Mouse (Mus musculus): Measurements from ENCODE around the gene Tbc1d4.
A peak's percentile ranks its signal among the peaks of the same experiment; 100 is the strongest.

Gene Tbc1d4

GRCm38 (mm10) chr14:101608519-101609368, at the start of gene Tbc1d4:
Gene Tbc1d4 (minus strand): TSS chr14:101609191.
- DNase-seq (ENCODE audit: low spot score) = peak; percentile 67

GRCm38 (mm10) chr14:101656307-101656706, 47.3 kb upstream of the Tbc1d4 start:
- DNase-seq (ENCODE audit: low spot score) = no peak

- no peak for DNase-seq (ENCODE audit: low spot score)
These were observed 45.5 kb upstream of the Tbc1d4 start for GRCm38 (mm10) chr14:101654526-101654909.

GRCm38 (mm10) chr14:101653581-101654525, 44.9 kb upstream of the Tbc1d4 start, which contains the start of gene Uchl3:
Gene Uchl3 (plus strand): TSS chr14:101653967.
- peak; percentile 100 for DNase-seq (ENCODE audit: low spot score)

GRCm38 (mm10) chr14:101652571-101652970, 43.6 kb upstream of the Tbc1d4 start:
- DNase-seq (ENCODE audit: low spot score) = no peak

- DNase-seq (ENCODE audit: low spot score) = no peak
These were observed 41.6 kb upstream of the Tbc1d4 start for GRCm38 (mm10) chr14:101650551-101650950.

GRCm38 (mm10) chr14:101644948-101645347, 36.0 kb upstream of the Tbc1d4 start:
- DNase-seq (ENCODE audit: low spot score) = no peak

- peak; percentile 82 for DNase-seq (ENCODE audit: low spot score)
These were observed 31.3 kb upstream of the Tbc1d4 start, which contains the start of gene Commd6 for GRCm38 (mm10) chr14:101640153-101640843. Gene Commd6 (minus strand): TSS chr14:101640686.

- DNase-seq (ENCODE audit: low spot score) = no peak
These were observed 28.4 kb upstream of the Tbc1d4 start for GRCm38 (mm10) chr14:101637381-101637780.

GRCm38 (mm10) chr14:101635765-101636164, 26.8 kb upstream of the Tbc1d4 start:
- DNase-seq (ENCODE audit: low spot score) = no peak

- DNase-seq (ENCODE audit: low spot score) = no peak
These were observed 21.6 kb upstream of the Tbc1d4 start for GRCm38 (mm10) chr14:101630548-101630947.

GRCm38 (mm10) chr14:101617680-101618079, 8.7 kb upstream of the Tbc1d4 start:
- no peak for DNase-seq (ENCODE audit: low spot score)

GRCm38 (mm10) chr14:101616178-101616577, 7.2 kb upstream of the Tbc1d4 start:
- no peak for DNase-seq (ENCODE audit: low spot score)

GRCm38 (mm10) chr14:101613206-101613605, 4.2 kb upstream of the Tbc1d4 start:
- no peak for DNase-seq (ENCODE audit: low spot score)

- DNase-seq (ENCODE audit: low spot score) = no peak
These were observed 1.7 kb upstream of the Tbc1d4 start for GRCm38 (mm10) chr14:101610701-101611100.

- peak; percentile 7 for DNase-seq (ENCODE audit: low spot score)
These were observed 1.1 kb downstream of the Tbc1d4 start for GRCm38 (mm10) chr14:101607631-101608518.

GRCm38 (mm10) chr14:101605843-101606242, 3.1 kb downstream of the Tbc1d4 start:
- DNase-seq (ENCODE audit: low spot score) = no peak

- DNase-seq (ENCODE audit: low spot score) = no peak
These were observed 6.1 kb downstream of the Tbc1d4 start for GRCm38 (mm10) chr14:101602851-101603250.

- DNase-seq (ENCODE audit: low spot score) = no peak
These were observed 11.8 kb downstream of the Tbc1d4 start for GRCm38 (mm10) chr14:101597096-101597715.

- no peak for DNase-seq (ENCODE audit: low spot score)
These were observed 12.3 kb downstream of the Tbc1d4 start for GRCm38 (mm10) chr14:101596691-101597090.

Data from urinary bladder, postnatal 25 days (tissue).